Mouse (Mus musculus): ENCODE measurements around the gene Swap70. TPM values are rescaled to one million over a fixed set of nuclear protein-coding genes. Genes with fewer than 3 reads are reported as not detected.

The Swap70 gene
- polyA plus RNA-seq, 1 experiment, result 9.8 TPM

DNA sequence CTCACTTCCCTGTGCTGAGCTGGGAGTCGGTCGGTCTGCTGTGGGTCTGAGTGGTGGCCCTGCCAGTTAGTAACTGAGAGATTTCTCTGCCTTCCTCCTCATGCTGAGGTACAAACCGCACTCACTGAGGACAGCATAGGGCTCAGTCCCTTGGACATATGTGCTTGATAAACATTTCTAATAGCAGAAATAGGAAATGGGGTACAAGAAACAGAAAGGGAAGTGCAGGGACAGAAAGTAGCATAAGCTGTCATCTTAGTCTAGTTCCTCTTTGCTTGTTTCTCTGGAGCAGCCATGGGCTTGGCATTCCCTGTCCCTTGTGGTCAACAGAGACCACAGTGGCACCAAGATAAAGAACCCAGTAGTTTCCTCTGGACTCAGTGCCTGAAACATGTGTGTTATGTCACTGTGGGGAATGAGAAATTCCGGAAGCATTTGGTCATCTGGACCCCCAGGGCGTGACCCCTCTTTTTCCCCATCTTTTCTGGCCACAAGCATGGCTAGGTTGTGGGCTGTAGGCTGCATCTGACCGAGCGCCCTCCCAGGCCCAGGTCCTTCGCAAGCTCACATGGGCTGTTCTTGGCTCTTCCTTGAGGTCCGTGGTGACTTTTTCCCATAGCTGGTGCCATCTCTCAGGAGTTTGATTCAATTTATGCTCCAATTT is 92.0 kb downstream of the Swap70 start:
- Histone ChIP-seq H3K27ac (ENCODE audit: insufficient read depth, low read length) (no peak overlapping the region), H3K4me1 (ENCODE audit: control insufficient read depth, insufficient read depth, low read length) (no peaks in the 10 kb centered on the region), H3K4me3 (ENCODE audit: insufficient read depth, low read length) (no peak overlapping the region)
- TF ChIP-seq POLR2A (IDR thresholded peaks at IDR 0.05; ENCODE audit: extremely low read depth, insufficient read depth, low read length) (no peak), CTCF (IDR thresholded peaks at IDR 0.05; ENCODE audit: extremely low read depth, insufficient read depth, low read length) (no peak)

DNA sequence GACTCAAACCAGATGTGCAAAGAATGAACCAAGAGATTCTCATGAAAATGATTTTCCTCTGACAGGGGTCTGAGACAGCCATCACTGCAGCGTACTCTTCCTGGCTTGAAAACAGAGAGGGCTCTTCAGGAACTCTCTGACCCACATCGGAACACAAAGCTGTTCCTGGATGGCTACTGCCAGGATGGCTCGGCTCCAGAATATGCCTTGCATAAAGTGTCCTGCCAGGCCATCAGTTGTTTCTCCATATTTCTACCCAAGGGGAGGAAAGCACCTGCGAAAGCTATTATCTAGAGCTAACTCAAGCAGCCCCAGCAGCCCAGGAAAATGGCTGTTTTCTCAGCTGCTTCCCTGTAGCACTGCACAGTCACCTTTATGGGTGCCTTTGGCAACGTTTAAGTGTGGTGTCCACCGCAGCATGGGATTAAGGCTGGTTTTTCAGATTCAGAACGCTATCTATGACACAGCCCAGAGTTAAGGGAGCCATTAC is 92.9 kb downstream of the Swap70 start:
- no peak overlapping the region for H3K27ac ChIP-seq (ENCODE audit: insufficient read depth, low read length)
- TF ChIP-seq CTCF (IDR thresholded peaks at IDR 0.05; ENCODE audit: extremely low read depth, insufficient read depth, low read length) (no peak), POLR2A (IDR thresholded peaks at IDR 0.05; ENCODE audit: extremely low read depth, insufficient read depth, low read length) (no peak)
- H3K4me1 ChIP-seq (ENCODE audit: control insufficient read depth, insufficient read depth, low read length), result no peaks in the 10 kb centered on the region
- H3K4me3 ChIP-seq (ENCODE audit: insufficient read depth, low read length), result no peak overlapping the region

DNA sequence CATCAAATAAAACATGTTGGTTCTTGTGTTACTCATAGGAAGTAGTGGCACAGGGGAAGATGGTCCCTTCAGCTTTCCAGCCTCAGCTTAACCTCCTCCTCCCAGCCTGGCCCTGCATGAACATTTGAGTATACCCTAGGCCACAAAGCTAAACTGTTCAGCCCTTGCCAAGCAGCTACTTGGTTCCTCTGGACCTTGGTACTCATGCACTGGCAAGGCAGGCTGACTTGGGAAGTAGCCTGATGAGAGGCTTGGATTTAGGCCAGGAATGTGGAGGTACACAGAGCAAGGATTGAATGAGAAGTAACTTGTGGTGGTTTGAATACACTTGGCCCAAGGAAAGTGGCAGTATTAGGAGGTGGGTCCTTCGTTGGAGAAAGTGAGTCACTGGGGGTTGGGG is 93.8 kb downstream of the Swap70 start:
- no peak overlapping the region for H3K27ac ChIP-seq (ENCODE audit: insufficient read depth, low read length)
- no peak overlapping the region for H3K4me3 ChIP-seq (ENCODE audit: insufficient read depth, low read length)
- no peaks in the 10 kb centered on the region for H3K4me1 ChIP-seq (ENCODE audit: control insufficient read depth, insufficient read depth, low read length)
- no peak for TF ChIP-seq CTCF (IDR thresholded peaks at IDR 0.05; ENCODE audit: extremely low read depth, insufficient read depth, low read length)
- no peak for TF ChIP-seq POLR2A (IDR thresholded peaks at IDR 0.05; ENCODE audit: extremely low read depth, insufficient read depth, low read length)

DNA sequence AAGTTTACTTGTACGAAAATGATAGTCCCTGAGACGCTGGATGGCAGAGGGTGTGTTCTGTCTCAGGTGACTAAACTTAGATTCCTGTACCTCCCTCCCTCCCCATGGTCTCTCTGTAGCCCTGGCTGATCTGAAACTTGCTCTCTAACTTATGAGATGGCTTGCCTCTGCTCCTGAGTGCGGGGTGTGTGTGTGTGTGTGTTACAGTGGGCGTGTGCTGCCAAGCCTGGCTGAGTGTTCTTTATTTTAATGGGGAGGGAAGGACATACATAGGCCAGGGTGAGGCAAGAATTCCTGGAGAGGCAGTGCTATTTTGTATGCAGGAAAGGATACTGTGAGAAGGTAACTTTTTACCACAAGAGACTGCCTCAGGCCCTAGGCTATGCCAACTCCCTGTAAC is 95.9 kb downstream of the Swap70 start:
- H3K27ac ChIP-seq (ENCODE audit: insufficient read depth, low read length), result no peak overlapping the region
- TF ChIP-seq POLR2A (IDR thresholded peaks at IDR 0.05; ENCODE audit: extremely low read depth, insufficient read depth, low read length) (no peak), CTCF (IDR thresholded peaks at IDR 0.05; ENCODE audit: extremely low read depth, insufficient read depth, low read length) (no peak)
- no peaks in the 10 kb centered on the region for H3K4me1 ChIP-seq (ENCODE audit: control insufficient read depth, insufficient read depth, low read length)
- no peak overlapping the region for H3K4me3 ChIP-seq (ENCODE audit: insufficient read depth, low read length)

DNA sequence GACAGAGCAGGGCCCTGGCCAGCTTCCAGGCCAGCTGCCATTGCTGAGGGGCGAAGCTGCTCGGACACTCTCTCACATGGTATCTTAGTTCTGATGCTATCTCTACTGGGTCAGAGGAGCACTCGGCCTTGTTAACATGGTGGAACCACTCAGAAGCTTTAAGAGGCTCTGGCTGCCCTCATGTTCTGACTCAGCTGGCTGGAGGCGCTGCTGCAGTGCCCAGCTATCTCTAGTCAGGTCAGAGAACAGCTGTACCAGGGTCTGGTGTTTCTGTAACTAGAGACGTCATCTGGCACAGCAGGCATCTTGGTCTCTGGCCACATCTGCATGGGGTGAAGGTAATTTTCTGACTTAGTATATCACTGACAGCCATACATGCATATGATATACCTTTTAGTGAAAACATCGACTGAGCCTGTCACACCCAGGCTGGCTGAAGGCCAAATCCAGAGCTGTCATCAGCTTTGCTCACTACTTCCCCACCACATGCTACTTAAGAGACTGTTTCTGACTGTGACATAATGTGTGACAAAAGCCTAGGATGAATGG is 97.5 kb downstream of the Swap70 start:
- no peak overlapping the region for H3K27ac ChIP-seq (ENCODE audit: insufficient read depth, low read length)
- TF ChIP-seq POLR2A (IDR thresholded peaks at IDR 0.05; ENCODE audit: extremely low read depth, insufficient read depth, low read length), result no peak
- TF ChIP-seq CTCF (IDR thresholded peaks at IDR 0.05; ENCODE audit: extremely low read depth, insufficient read depth, low read length), result no peak
- no peak overlapping the region for H3K4me3 ChIP-seq (ENCODE audit: insufficient read depth, low read length)
- H3K4me1 ChIP-seq (ENCODE audit: control insufficient read depth, insufficient read depth, low read length), result no peaks in the 10 kb centered on the region

DNA sequence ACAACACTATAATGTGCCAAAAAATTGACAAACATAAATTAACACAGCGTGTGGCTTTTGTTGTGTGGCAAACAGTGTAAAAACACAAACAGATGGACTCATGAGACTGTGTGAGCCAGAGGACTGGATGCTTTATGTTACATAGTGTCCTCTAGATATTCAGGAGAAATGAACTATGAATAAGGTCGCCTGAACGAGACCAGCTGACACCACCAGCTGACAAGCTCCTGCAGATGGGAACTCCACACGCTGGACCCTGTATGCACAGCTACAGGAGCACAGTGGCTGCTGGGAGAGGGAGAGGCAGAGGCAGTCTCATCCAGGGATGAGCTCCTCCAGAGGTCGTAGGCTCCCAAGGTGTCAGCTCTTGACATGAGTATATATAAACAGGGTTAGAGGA is 99.6 kb downstream of the Swap70 start:
- Histone ChIP-seq H3K27ac (ENCODE audit: insufficient read depth, low read length) (no peak overlapping the region), H3K4me1 (ENCODE audit: control insufficient read depth, insufficient read depth, low read length) (no peaks in the 10 kb centered on the region), H3K4me3 (ENCODE audit: insufficient read depth, low read length) (no peak overlapping the region)
- TF ChIP-seq CTCF (IDR thresholded peaks at IDR 0.05; ENCODE audit: extremely low read depth, insufficient read depth, low read length) (no peak), POLR2A (IDR thresholded peaks at IDR 0.05; ENCODE audit: extremely low read depth, insufficient read depth, low read length) (no peak)

DNA sequence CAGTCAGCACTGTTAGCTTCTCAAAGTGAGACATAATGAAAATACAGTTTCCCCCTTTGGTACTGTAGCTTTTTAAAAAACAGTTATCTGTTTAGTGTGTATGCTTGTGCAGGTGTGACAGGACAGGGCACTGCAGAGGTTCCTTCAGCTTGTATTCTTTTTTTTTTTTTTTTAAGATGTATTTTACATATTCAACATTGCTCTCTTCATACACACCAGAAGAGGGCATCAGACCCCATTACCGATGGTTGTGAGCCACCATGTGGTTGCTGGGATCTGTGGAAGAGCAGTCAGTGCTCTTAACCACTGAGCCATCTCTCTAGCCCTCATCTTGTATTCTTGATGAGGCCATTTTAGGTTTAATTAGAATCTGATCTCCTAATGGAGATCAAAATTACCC is 103.3 kb downstream of the Swap70 start:
- H3K27ac ChIP-seq (ENCODE audit: insufficient read depth, low read length), result no peak overlapping the region
- no peaks in the 10 kb centered on the region for H3K4me1 ChIP-seq (ENCODE audit: control insufficient read depth, insufficient read depth, low read length)
- TF ChIP-seq POLR2A (IDR thresholded peaks at IDR 0.05; ENCODE audit: extremely low read depth, insufficient read depth, low read length) (no peak), CTCF (IDR thresholded peaks at IDR 0.05; ENCODE audit: extremely low read depth, insufficient read depth, low read length) (no peak)
- H3K4me3 ChIP-seq (ENCODE audit: insufficient read depth, low read length), result no peak overlapping the region

DNA sequence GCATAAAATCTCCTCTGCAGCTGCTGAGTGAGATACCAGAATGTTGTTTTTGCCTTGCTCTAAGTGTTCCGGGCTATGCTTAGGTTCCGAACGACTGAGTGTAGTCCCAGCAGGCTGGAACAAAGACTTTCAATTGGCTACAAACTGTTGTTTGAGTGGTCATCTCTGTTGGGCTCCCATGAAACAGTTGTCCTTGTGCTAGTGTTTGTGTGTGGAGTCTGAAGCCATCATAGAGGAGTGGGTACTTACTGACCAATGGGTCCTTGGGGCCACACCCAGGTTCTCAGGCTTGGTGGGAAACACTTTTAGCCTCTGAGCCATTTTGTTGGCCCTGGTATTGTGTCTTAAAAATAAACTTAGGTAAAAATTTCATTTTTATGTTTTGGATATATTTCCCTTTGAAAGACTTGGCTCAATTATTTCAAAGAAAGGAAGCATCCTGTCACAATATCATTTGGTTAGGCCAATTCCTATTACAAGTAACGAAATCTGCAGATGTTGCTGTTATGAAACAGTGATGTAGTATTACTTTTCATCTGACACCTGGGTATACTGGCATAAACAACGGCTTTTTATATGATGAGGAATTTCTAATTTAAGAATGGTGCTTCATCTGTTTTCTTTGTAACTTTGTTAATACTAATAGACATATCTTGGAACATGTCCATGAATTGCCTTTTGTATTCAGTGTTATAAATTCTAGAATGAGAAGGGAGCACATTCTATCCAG is 104.0 kb downstream of the Swap70 start:
- Histone ChIP-seq H3K4me1 (ENCODE audit: control insufficient read depth, insufficient read depth, low read length) (no peaks in the 10 kb centered on the region), H3K27ac (ENCODE audit: insufficient read depth, low read length) (no peak overlapping the region), H3K4me3 (ENCODE audit: insufficient read depth, low read length) (no peak overlapping the region)
- TF ChIP-seq CTCF (IDR thresholded peaks at IDR 0.05; ENCODE audit: extremely low read depth, insufficient read depth, low read length) (no peak), POLR2A (IDR thresholded peaks at IDR 0.05; ENCODE audit: extremely low read depth, insufficient read depth, low read length) (no peak)

Other genes starting within 250 kb of the Swap70 start
- 39.0 TPM in 2 replicates for gene Tmem41b, start 234.8 kb upstream of the Swap70 start, polyA plus RNA-seq (2012; rRNA removed)
- 44.7 and 45.4 TPM in 2 replicates for gene Ipo7, start 203.4 kb upstream of the Swap70 start, polyA plus RNA-seq (2012; rRNA removed)
- gene Zfp143, start 160.5 kb upstream of the Swap70 start, polyA plus RNA-seq (2012; rRNA removed), result 10.1 and 12.9 TPM in 2 replicates
- gene Wee1, start 99.7 kb upstream of the Swap70 start, polyA plus RNA-seq (2012; rRNA removed), result 15.2 and 15.4 TPM in 2 replicates

Data from cortical plate, adult 2 months (tissue).